In the genomic region with DNA sequence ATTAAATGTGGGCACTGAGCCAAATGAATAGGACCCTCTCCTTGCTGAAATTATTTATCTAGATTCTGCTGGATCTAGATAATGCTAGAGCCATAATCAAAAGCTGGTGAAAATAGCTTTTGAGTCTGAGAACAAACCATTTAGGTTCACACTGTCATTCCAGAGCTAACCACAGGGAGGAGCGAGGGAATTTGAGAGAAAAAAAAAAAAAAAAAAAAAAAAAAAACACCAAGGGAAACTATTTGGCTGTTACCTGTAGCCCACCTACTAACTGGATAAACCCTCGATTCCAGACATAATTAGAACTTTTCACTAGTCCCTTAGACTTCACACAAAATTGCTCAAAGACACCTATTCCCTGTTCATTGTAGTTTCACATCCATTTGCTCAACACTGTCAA, we compare ENCODE assay signal across 8 mouse cellular contexts. TPM values are rescaled to one million over a fixed set of nuclear protein-coding genes. Genes with fewer than 3 reads are reported as not detected.
DNase-seq lines count a peak whose midpoint lies in the region; ATAC-seq and TF ChIP-seq lines count a peak whose summit lies in the region.

No protein-coding gene starts in this region.

- H3K4me1 ChIP-seq in hindbrain, embryonic 12.5 days: peaks cover 9% of the 10 kb centered on the region

- H3K9me3 ChIP-seq in hindbrain, embryonic 12.5 days (replicated peaks): no peaks in the 10 kb centered on the region

- ATAC-seq in hindbrain, embryonic 12.5 days (ENCODE audit: low FRiP score): no peak
- peak; percentile 24; the same call in 1 of the 2 replicates for ATAC-seq in megakaryocyte progenitor cell, adult 5-6 weeks (replicated peaks; ENCODE audit: poor library complexity)

- peak overlapping the region; percentile 83 for H3K4me2 ChIP-seq in hindbrain, embryonic 12.5 days (replicated peaks)

- peak overlapping the region; percentile 97 for H3K4me3 ChIP-seq in left cerebral cortex, adult 2 months
- H3K4me3 ChIP-seq in hindbrain, embryonic 12.5 days: 0 out of 2 replicates have a peak overlapping the region, but pooled peaks have one; percentile 97

- 2% methylated on average over 2 of the region's 2 CpGs for WGBS in hindbrain, embryonic 12.5 days

- no peaks in the 10 kb centered on the region for H3K27me3 ChIP-seq in hindbrain, embryonic 12.5 days

- no peak overlapping the region for H3K27ac ChIP-seq in left cerebral cortex, adult 2 months
- H3K27ac ChIP-seq in hindbrain, embryonic 12.5 days: no peak overlapping the region

- no peak for DNase-seq in left cerebral cortex, adult 2 months (ENCODE audit: extremely low spot score in 1 of 2, low spot score in 2 of 2)
- DNase-seq in left cerebral cortex, adult 11 months (ENCODE audit: low spot score): no peak
- peak; percentile 63 for DNase-seq in brain, embryonic 14.5 days (ENCODE audit: low read depth)
- DNase-seq in frontal cortex, postnatal 36 days (ENCODE audit: low spot score in 2 of 2): no peak
- DNase-seq in urinary bladder, postnatal 14 days (ENCODE audit: low spot score): no peak
- no peak for DNase-seq in left cerebral cortex, postnatal 36 days (ENCODE audit: low spot score in 2 of 2)

- TF ChIP-seq POLR2A in brain, embryonic 14.5 days (IDR thresholded peaks at IDR 0.05; ENCODE audit: borderline replicate concordance, extremely low read depth, insufficient read depth, insufficient read length, poor library complexity, severe bottlenecking): no peak

- no peaks in the 10 kb centered on the region for H3K36me3 ChIP-seq in hindbrain, embryonic 12.5 days

- intact Hi-C loops in left cerebral cortex, adult 2 months (cut with DNase I): no loop called here
- intact Hi-C loops in left cerebral cortex, postnatal 36 days (cut with DNase I): loop anchor here (5.0 kb wide), 1 partner anchor 108 kb away; no protein-coding TSS in a partner anchor

- peak overlapping the region; percentile 18; the same call in 1 of the 2 replicates for H3K9ac ChIP-seq in hindbrain, embryonic 12.5 days

- TF ChIP-seq CTCF in left cerebral cortex, adult 2 months (IDR thresholded peaks at IDR 0.05): peak; percentile 55
- TF ChIP-seq CTCF in brain, embryonic 14.5 days (IDR thresholded peaks at IDR 0.05; ENCODE audit: borderline replicate concordance, extremely low read depth, insufficient read depth, insufficient read length): no peak

RNA-seq across cellular contexts. Expression of gene Ppm1g, which starts 1.4 kb away (rescaled TPM):
- 10 to 100 TPM; 72.6 to 78.5 TPM for total RNA-seq in left cerebral cortex, adult 2 months (2021)
- 143 and 192 TPM in 2 replicates for polyA plus RNA-seq in brain, embryonic 14.5 days (2012; rRNA removed)
- polyA plus RNA-seq in hindbrain, embryonic 12.5 days (2016; fragmentation: Nextera tagmentation; extraction: Ambion mirVana): 149 TPM in 2 replicates
- 109 and 131 TPM in 2 replicates for total RNA-seq in megakaryocyte progenitor cell, adult 5-6 weeks (2015)
- total RNA-seq in megakaryocyte progenitor cell, adult 5-6 weeks (2017): 168 and 213 TPM in 2 replicates
- 10 to 100 TPM; 70.2 to 71.8 TPM for total RNA-seq in left cerebral cortex, postnatal 36 days (2021)

RNA-seq across cellular contexts. Expression of gene Zfp513, which starts 17.0 kb away (rescaled TPM):
- 10 to 100 TPM; 28.0 to 31.4 TPM for total RNA-seq in left cerebral cortex, adult 2 months (2021)
- 62.0 and 96.9 TPM in 2 replicates for polyA plus RNA-seq in brain, embryonic 14.5 days (2012; rRNA removed)
- 22.9 and 24.8 TPM in 2 replicates for polyA plus RNA-seq in hindbrain, embryonic 12.5 days (2016; fragmentation: Nextera tagmentation; extraction: Ambion mirVana)
- 7.1 and 7.3 TPM in 2 replicates for total RNA-seq in megakaryocyte progenitor cell, adult 5-6 weeks (2015)
- 4.3 and 4.5 TPM in 2 replicates for total RNA-seq in megakaryocyte progenitor cell, adult 5-6 weeks (2017)
- total RNA-seq in left cerebral cortex, postnatal 36 days (2021): 10 to 100 TPM; 26.8 to 29.3 TPM

RNA-seq across cellular contexts. Expression of gene Nrbp1, which starts 21.6 kb away (rescaled TPM):
- 10 to 100 TPM; 82.3 to 86.0 TPM for total RNA-seq in left cerebral cortex, adult 2 months (2021)
- 143 and 175 TPM in 2 replicates for polyA plus RNA-seq in brain, embryonic 14.5 days (2012; rRNA removed)
- 148 and 151 TPM in 2 replicates for polyA plus RNA-seq in hindbrain, embryonic 12.5 days (2016; fragmentation: Nextera tagmentation; extraction: Ambion mirVana)
- total RNA-seq in megakaryocyte progenitor cell, adult 5-6 weeks (2015): 39.2 and 39.4 TPM in 2 replicates
- total RNA-seq in megakaryocyte progenitor cell, adult 5-6 weeks (2017): 77.5 and 98.0 TPM in 2 replicates
- 10 to 100 TPM; 77.9 to 80.9 TPM for total RNA-seq in left cerebral cortex, postnatal 36 days (2021)

RNA-seq across cellular contexts. Expression of gene Gm9970, which starts 22.0 kb away (rescaled TPM):
- total RNA-seq in left cerebral cortex, adult 2 months (2021): not detected
- 0.15 TPM in 1 of 2 replicates, not detected in the other for polyA plus RNA-seq in brain, embryonic 14.5 days (2012; rRNA removed)
- 0.57 and 0.94 TPM in 2 replicates for polyA plus RNA-seq in hindbrain, embryonic 12.5 days (2016; fragmentation: Nextera tagmentation; extraction: Ambion mirVana)
- total RNA-seq in megakaryocyte progenitor cell, adult 5-6 weeks (2015): not detected in 2 replicates
- 0.25 TPM in 1 of 2 replicates, not detected in the other for total RNA-seq in megakaryocyte progenitor cell, adult 5-6 weeks (2017)
- not detected for total RNA-seq in left cerebral cortex, postnatal 36 days (2021)

RNA-seq across cellular contexts. Expression of gene Eif2b4, which starts 25.8 kb away (rescaled TPM):
- total RNA-seq in left cerebral cortex, adult 2 months (2021): 10 to 100 TPM; 39.7 to 43.7 TPM
- polyA plus RNA-seq in brain, embryonic 14.5 days (2012; rRNA removed): 53.3 and 58.6 TPM in 2 replicates
- polyA plus RNA-seq in hindbrain, embryonic 12.5 days (2016; fragmentation: Nextera tagmentation; extraction: Ambion mirVana): 63.0 and 64.4 TPM in 2 replicates
- 27.8 and 33.1 TPM in 2 replicates for total RNA-seq in megakaryocyte progenitor cell, adult 5-6 weeks (2015)
- 36.7 and 41.9 TPM in 2 replicates for total RNA-seq in megakaryocyte progenitor cell, adult 5-6 weeks (2017)
- 10 to 100 TPM; 36.2 to 41.1 TPM for total RNA-seq in left cerebral cortex, postnatal 36 days (2021)
